Comparison of ENCODE assay signal across 25 mouse cellular contexts in genomic region chr6:48591871-48592270, GRCm38 (mm10). TPM values are rescaled to one million over a fixed set of nuclear protein-coding genes. Genes with fewer than 3 reads are reported as not detected.
"Had no signal": no experiment of that assay in that cellular context is flagged by ENCODE, and none has a peak within 500 bp of the region (broad histone marks: within the 10 kb centered on the region; RNA-seq: fewer than 3 reads in every experiment).

No protein-coding gene starts in this region.

- DNase-seq: liver, embryonic 13.5 days; lung, adult 18-20 months; lung, embryonic 14.5 days; lung, postnatal 10 days; lung, postnatal 36 days; right cerebral cortex, postnatal 14 days; thymus, adult 2 months; thymus, postnatal 25 days; thymus, postnatal 4 days had no signal

- H3K27me3 ChIP-seq: liver, embryonic 13.5 days; midbrain, embryonic 13.5 days; midbrain, embryonic 15.5 days; neural tube, embryonic 12.5 days; stomach, embryonic 15.5 days had no signal

- H3K9me3 ChIP-seq: stomach, embryonic 15.5 days had no signal

- H3K4me2 ChIP-seq: liver, embryonic 13.5 days; lung, embryonic 14.5 days; midbrain, embryonic 13.5 days; midbrain, embryonic 15.5 days; neural tube, embryonic 12.5 days; stomach, embryonic 15.5 days had no signal

- H3K4me3 ChIP-seq: liver, embryonic 13.5 days; midbrain, embryonic 13.5 days; midbrain, embryonic 15.5 days; neural tube, embryonic 12.5 days; stomach, embryonic 15.5 days had no signal

- H3K9ac ChIP-seq: liver, embryonic 13.5 days; lung, embryonic 14.5 days; midbrain, embryonic 13.5 days; midbrain, embryonic 15.5 days; neural tube, embryonic 12.5 days; stomach, embryonic 15.5 days had no signal

- ATAC-seq: midbrain, embryonic 13.5 days; midbrain, embryonic 15.5 days had no signal

- H3K27ac ChIP-seq: liver, embryonic 13.5 days; macrophage; midbrain, embryonic 13.5 days; midbrain, embryonic 15.5 days; neural tube, embryonic 12.5 days; stomach, embryonic 15.5 days; stomach, postnatal 0 days had no signal

RNA-seq across cellular contexts. Expression of gene Gm44965, which starts 1.9 kb away (rescaled TPM):
- total RNA-seq: megakaryocyte progenitor cell, adult 5-6 weeks; midbrain, postnatal 0 days; neutrophil, adult 5-6 weeks had no signal
- polyA plus RNA-seq: limb, embryonic 14.5 days; liver, embryonic 13.5 days; lung, embryonic 14.5 days; lung, embryonic 16.5 days; macrophage; midbrain, embryonic 15.5 days; neural tube, embryonic 12.5 days; neural tube, embryonic 14.5 days; spleen, adult 2 months; stomach, embryonic 15.5 days; stomach, postnatal 0 days; testis, adult 2 months; thymus, adult 2 months; urinary bladder, adult 2 months had no signal

RNA-seq across cellular contexts. Expression of gene Gm45021, which starts 2.5 kb away (rescaled TPM):
- total RNA-seq: megakaryocyte progenitor cell, adult 5-6 weeks; midbrain, postnatal 0 days; monocyte, adult 5-6 weeks; neutrophil, adult 5-6 weeks had no signal
- polyA plus RNA-seq: liver, embryonic 13.5 days; lung, embryonic 14.5 days; lung, embryonic 16.5 days; macrophage; midbrain, embryonic 13.5 days; midbrain, embryonic 15.5 days; midbrain, postnatal 0 days; neural tube, embryonic 12.5 days; neural tube, embryonic 14.5 days; spleen, adult 2 months; stomach, embryonic 15.5 days; stomach, postnatal 0 days; testis, adult 2 months; thymus, adult 2 months had no signal

RNA-seq across cellular contexts. Expression of gene Rarres2, which starts 19.3 kb away (rescaled TPM):
- total RNA-seq: megakaryocyte progenitor cell, adult 5-6 weeks; monocyte, adult 5-6 weeks; neutrophil, adult 5-6 weeks had no signal
- polyA plus RNA-seq: macrophage had no signal
